Mouse (Mus musculus): ENCODE data around the gene Golph3.
A peak's percentile ranks its signal among the peaks of the same experiment; 100 is the strongest.

Golph3 gene

GRCm38 (mm10) chr15:12321091-12321787, at the start of gene Golph3:
Gene Golph3 (plus strand): TSS chr15:12321450.
- peak; percentile 91 for DNase-seq (ENCODE audit: low read depth, low spot score)

GRCm38 (mm10) chr15:12273325-12274052, 47.8 kb upstream of the Golph3 start:
- no peak for DNase-seq (ENCODE audit: low read depth, low spot score)

GRCm38 (mm10) chr15:12274053-12274769, 47.0 kb upstream of the Golph3 start:
- no peak for DNase-seq (ENCODE audit: low read depth, low spot score)

- DNase-seq (ENCODE audit: low read depth, low spot score) = no peak
Observed at GRCm38 (mm10) chr15:12275091-12275623, 46.1 kb upstream of the Golph3 start.

- no peak for DNase-seq (ENCODE audit: low read depth, low spot score)
Observed at GRCm38 (mm10) chr15:12279816-12280215, 41.4 kb upstream of the Golph3 start.

- DNase-seq (ENCODE audit: low read depth, low spot score) = no peak
Observed at GRCm38 (mm10) chr15:12284794-12285534, 36.3 kb upstream of the Golph3 start.

- DNase-seq (ENCODE audit: low read depth, low spot score) = no peak
Observed at GRCm38 (mm10) chr15:12285535-12285809, 35.8 kb upstream of the Golph3 start.

- no peak for DNase-seq (ENCODE audit: low read depth, low spot score)
Observed at GRCm38 (mm10) chr15:12290330-12290729, 30.9 kb upstream of the Golph3 start.

GRCm38 (mm10) chr15:12291757-12292156, 29.5 kb upstream of the Golph3 start:
- no peak for DNase-seq (ENCODE audit: low read depth, low spot score)

- no peak for DNase-seq (ENCODE audit: low read depth, low spot score)
Observed at GRCm38 (mm10) chr15:12296228-12296627, 25.0 kb upstream of the Golph3 start.

- DNase-seq (ENCODE audit: low read depth, low spot score) = no peak
Observed at GRCm38 (mm10) chr15:12298231-12298737, 23.0 kb upstream of the Golph3 start.

GRCm38 (mm10) chr15:12301771-12302170, 19.5 kb upstream of the Golph3 start:
- DNase-seq (ENCODE audit: low read depth, low spot score) = no peak

GRCm38 (mm10) chr15:12306188-12307071, 14.8 kb upstream of the Golph3 start:
- DNase-seq (ENCODE audit: low read depth, low spot score) = no peak

- no peak for DNase-seq (ENCODE audit: low read depth, low spot score)
Observed at GRCm38 (mm10) chr15:12307114-12307513, 14.1 kb upstream of the Golph3 start.

- DNase-seq (ENCODE audit: low read depth, low spot score) = no peak
Observed at GRCm38 (mm10) chr15:12308539-12308938, 12.7 kb upstream of the Golph3 start.

- no peak for DNase-seq (ENCODE audit: low read depth, low spot score)
Observed at GRCm38 (mm10) chr15:12310676-12311075, 10.6 kb upstream of the Golph3 start.

GRCm38 (mm10) chr15:12311465-12311864, 9.8 kb upstream of the Golph3 start:
- DNase-seq (ENCODE audit: low read depth, low spot score) = no peak

- no peak for DNase-seq (ENCODE audit: low read depth, low spot score)
Observed at GRCm38 (mm10) chr15:12313255-12313654, 8.0 kb upstream of the Golph3 start.

- no peak for DNase-seq (ENCODE audit: low read depth, low spot score)
Observed at GRCm38 (mm10) chr15:12314584-12314983, 6.7 kb upstream of the Golph3 start.

- no peak for DNase-seq (ENCODE audit: low read depth, low spot score)
Observed at GRCm38 (mm10) chr15:12315996-12316395, 5.3 kb upstream of the Golph3 start.

GRCm38 (mm10) chr15:12317290-12317689, 4.0 kb upstream of the Golph3 start:
- no peak for DNase-seq (ENCODE audit: low read depth, low spot score)
